Mouse (Mus musculus): ENCODE results near the gene C1qtnf1. TPM values are rescaled to one million over a fixed set of nuclear protein-coding genes. Genes with fewer than 3 reads are reported as not detected.

C1qtnf1 gene
- polyA plus RNA-seq, 1 experiment from 2014 or later, result 8.2 TPM

GRCm38 (mm10) chr11:118486881-118487772, 59.1 kb downstream of the C1qtnf1 start:
- H3K9me3 ChIP-seq (ENCODE audit: control insufficient read depth, low read length), result no peaks in the 10 kb centered on the region
- no peak overlapping the region for H3K4me3 ChIP-seq (ENCODE audit: low read length)
- no peak overlapping the region for H3K9ac ChIP-seq (ENCODE audit: low read length)
- H3K27ac ChIP-seq (ENCODE audit: low read length), result no peak overlapping the region
- no peaks in the 10 kb centered on the region for H3K27me3 ChIP-seq (ENCODE audit: control insufficient read depth, insufficient read depth, low read depth, low read length)
- no peak overlapping the region for H3K4me2 ChIP-seq (ENCODE audit: low read depth, low read length)
- 0 out of 2 replicates have a peak, but pooled peaks cover 2% of the 10 kb centered on the region for H3K4me1 ChIP-seq (replicated peaks; ENCODE audit: control insufficient read depth, insufficient read depth, low read length)
- no peak for ATAC-seq (ENCODE audit: low read depth)
- peaks cover 7% of the 10 kb centered on the region; the same call in 1 of the 2 replicates for H3K36me3 ChIP-seq (ENCODE audit: control insufficient read depth, insufficient read depth, low read length)
- 75% methylated on average over 29 of the region's 29 CpGs for WGBS

GRCm38 (mm10) chr11:118488191-118488906, 60.3 kb downstream of the C1qtnf1 start:
- Histone ChIP-seq H3K4me1 (replicated peaks; ENCODE audit: control insufficient read depth, insufficient read depth, low read length) (0 out of 2 replicates have a peak, but pooled peaks cover 2% of the 10 kb centered on the region), H3K9me3 (ENCODE audit: control insufficient read depth, low read length) (no peaks in the 10 kb centered on the region), H3K36me3 (ENCODE audit: control insufficient read depth, insufficient read depth, low read length) (peaks cover 7% of the 10 kb centered on the region; the same call in 1 of the 2 replicates), H3K9ac (ENCODE audit: low read length) (no peak overlapping the region), H3K4me2 (ENCODE audit: low read depth, low read length) (no peak overlapping the region), H3K27ac (ENCODE audit: low read length) (no peak overlapping the region), H3K27me3 (ENCODE audit: control insufficient read depth, insufficient read depth, low read depth, low read length) (no peaks in the 10 kb centered on the region), H3K4me3 (ENCODE audit: low read length) (no peak overlapping the region)
- no peak for ATAC-seq (ENCODE audit: low read depth)
- 70% methylated on average over 8 of the region's 8 CpGs for WGBS

GRCm38 (mm10) chr11:118488907-118489270, 60.9 kb downstream of the C1qtnf1 start:
- Histone ChIP-seq H3K9me3 (ENCODE audit: control insufficient read depth, low read length) (no peaks in the 10 kb centered on the region), H3K4me2 (ENCODE audit: low read depth, low read length) (no peak overlapping the region), H3K36me3 (ENCODE audit: control insufficient read depth, insufficient read depth, low read length) (peaks cover 7% of the 10 kb centered on the region; the same call in 1 of the 2 replicates), H3K27me3 (ENCODE audit: control insufficient read depth, insufficient read depth, low read depth, low read length) (no peaks in the 10 kb centered on the region), H3K4me3 (ENCODE audit: low read length) (no peak overlapping the region), H3K4me1 (replicated peaks; ENCODE audit: control insufficient read depth, insufficient read depth, low read length) (0 out of 2 replicates have a peak, but pooled peaks cover 2% of the 10 kb centered on the region), H3K27ac (ENCODE audit: low read length) (no peak overlapping the region), H3K9ac (ENCODE audit: low read length) (no peak overlapping the region)
- WGBS, result 78% methylated on average over 12 of the region's 12 CpGs
- ATAC-seq (ENCODE audit: low read depth), result no peak

GRCm38 (mm10) chr11:118490566-118491218, 62.7 kb downstream of the C1qtnf1 start:
- Histone ChIP-seq H3K9me3 (ENCODE audit: control insufficient read depth, low read length) (no peaks in the 10 kb centered on the region), H3K27ac (ENCODE audit: low read length) (no peak overlapping the region), H3K4me2 (ENCODE audit: low read depth, low read length) (peak overlapping the region; percentile 45), H3K4me3 (ENCODE audit: low read length) (no peak overlapping the region), H3K27me3 (ENCODE audit: control insufficient read depth, insufficient read depth, low read depth, low read length) (no peaks in the 10 kb centered on the region), H3K4me1 (replicated peaks; ENCODE audit: control insufficient read depth, insufficient read depth, low read length) (0 out of 2 replicates have a peak, but pooled peaks cover 2% of the 10 kb centered on the region), H3K9ac (ENCODE audit: low read length) (peak overlapping the region; percentile 46), H3K36me3 (ENCODE audit: control insufficient read depth, insufficient read depth, low read length) (peaks cover 7% of the 10 kb centered on the region; the same call in 1 of the 2 replicates)
- 21% methylated on average over 22 of the region's 22 CpGs for WGBS
- peak; percentile 70; the same call in 1 of the 2 replicates for ATAC-seq (ENCODE audit: low read depth)

DNA sequence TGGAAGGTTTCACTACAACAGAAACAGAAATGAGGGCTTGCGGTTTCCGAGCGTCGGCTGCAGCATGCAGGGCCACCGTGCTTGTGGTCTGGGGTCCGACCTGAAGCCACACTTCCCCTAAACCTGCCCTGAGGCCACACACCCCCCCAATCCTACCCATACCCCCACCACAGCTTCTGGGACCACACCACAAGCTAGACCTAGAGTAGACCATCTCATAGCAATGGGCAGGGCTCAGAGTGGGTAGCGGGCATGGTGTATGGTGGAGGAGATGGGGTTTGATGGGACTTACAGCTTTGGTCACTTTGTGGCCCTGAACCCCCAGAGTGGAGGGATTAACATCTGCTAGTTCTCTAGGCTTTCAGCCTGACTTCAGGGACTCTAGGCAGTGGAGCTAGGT, 63.2 kb downstream of the C1qtnf1 start:
- Histone ChIP-seq H3K9me3 (ENCODE audit: control insufficient read depth, low read length) (no peaks in the 10 kb centered on the region), H3K4me3 (ENCODE audit: low read length) (no peak overlapping the region), H3K4me2 (ENCODE audit: low read depth, low read length) (no peak overlapping the region), H3K27me3 (ENCODE audit: control insufficient read depth, insufficient read depth, low read depth, low read length) (no peaks in the 10 kb centered on the region), H3K36me3 (ENCODE audit: control insufficient read depth, insufficient read depth, low read length) (peaks cover 7% of the 10 kb centered on the region; the same call in 1 of the 2 replicates), H3K27ac (ENCODE audit: low read length) (no peak overlapping the region), H3K4me1 (replicated peaks; ENCODE audit: control insufficient read depth, insufficient read depth, low read length) (0 out of 2 replicates have a peak, but pooled peaks cover 2% of the 10 kb centered on the region), H3K9ac (ENCODE audit: low read length) (no peak overlapping the region)
- ATAC-seq (ENCODE audit: low read depth), result no peak
- WGBS, result 79% methylated on average over 7 of the region's 7 CpGs

DNA sequence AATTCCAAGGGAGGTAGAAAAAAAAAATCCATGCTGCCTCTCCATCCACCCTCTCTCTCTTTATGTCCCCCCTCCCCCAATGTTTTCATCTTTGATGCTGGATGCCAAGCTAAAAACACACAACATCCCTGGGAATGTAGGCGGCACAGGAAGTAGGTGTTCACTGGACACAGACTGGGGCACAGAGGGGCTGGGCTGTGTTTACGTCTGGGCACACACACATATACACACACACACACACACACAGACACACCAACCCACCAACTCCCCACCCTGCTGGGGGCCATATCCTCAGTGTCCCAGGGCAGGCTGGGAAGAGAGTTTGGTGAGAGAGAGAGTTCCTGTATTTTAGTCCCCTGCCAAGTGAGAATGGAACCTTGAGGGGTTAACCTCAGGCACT, 65.5 kb downstream of the C1qtnf1 start:
- no peak overlapping the region for H3K4me2 ChIP-seq (ENCODE audit: low read depth, low read length)
- H3K4me3 ChIP-seq (ENCODE audit: low read length), result no peak overlapping the region
- WGBS, result 58% methylated on average over 2 of the region's 2 CpGs
- 0 out of 2 replicates have a peak, but pooled peaks cover 2% of the 10 kb centered on the region for H3K4me1 ChIP-seq (replicated peaks; ENCODE audit: control insufficient read depth, insufficient read depth, low read length)
- H3K27ac ChIP-seq (ENCODE audit: low read length), result peak overlapping the region; percentile 47
- H3K27me3 ChIP-seq (ENCODE audit: control insufficient read depth, insufficient read depth, low read depth, low read length), result no peaks in the 10 kb centered on the region
- no peaks in the 10 kb centered on the region for H3K9me3 ChIP-seq (ENCODE audit: control insufficient read depth, low read length)
- no peaks in the 10 kb centered on the region for H3K36me3 ChIP-seq (ENCODE audit: control insufficient read depth, insufficient read depth, low read length)
- no peak for ATAC-seq (ENCODE audit: low read depth)
- H3K9ac ChIP-seq (ENCODE audit: low read length), result no peak overlapping the region

DNA sequence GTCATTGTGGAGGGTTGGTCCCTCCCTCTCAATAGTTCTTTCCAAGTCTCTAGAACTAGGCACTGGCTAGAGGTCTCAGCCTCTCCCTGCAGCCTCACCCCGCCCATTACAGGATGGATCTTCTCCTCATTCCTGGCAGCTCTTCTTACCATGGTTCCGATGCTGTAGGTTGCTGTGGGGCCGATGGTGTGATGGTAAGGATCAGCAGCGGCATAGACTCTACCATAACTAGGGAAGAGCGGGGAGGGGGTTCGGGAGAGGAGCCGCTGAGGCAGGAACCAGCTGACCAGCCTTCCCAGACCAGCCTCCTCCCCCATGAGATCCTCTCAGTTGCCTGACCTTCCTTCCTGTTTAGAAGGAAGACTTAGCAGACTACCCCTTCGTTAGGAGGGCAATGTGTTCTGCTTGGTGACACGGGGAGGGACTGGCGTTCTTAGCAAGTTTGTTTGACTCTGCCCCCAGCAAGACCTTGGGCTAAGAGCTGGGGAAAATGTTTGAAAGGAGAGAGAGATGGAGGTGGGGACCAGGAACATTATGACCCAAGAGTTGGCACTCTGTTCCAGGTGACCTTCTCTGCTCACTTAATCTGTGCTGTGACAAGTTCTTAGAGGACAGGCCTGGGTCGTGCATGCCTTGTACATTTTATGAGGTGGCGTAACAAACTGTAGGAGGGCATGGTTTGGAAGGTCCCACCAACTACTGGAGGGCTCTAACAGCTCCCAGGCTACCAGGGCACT, 66.2 kb downstream of the C1qtnf1 start:
- Histone ChIP-seq H3K4me1 (replicated peaks; ENCODE audit: control insufficient read depth, insufficient read depth, low read length) (0 out of 2 replicates have a peak, but pooled peaks cover 2% of the 10 kb centered on the region), H3K9me3 (ENCODE audit: control insufficient read depth, low read length) (no peaks in the 10 kb centered on the region), H3K4me3 (ENCODE audit: low read length) (no peak overlapping the region), H3K9ac (ENCODE audit: low read length) (no peak overlapping the region), H3K27me3 (ENCODE audit: control insufficient read depth, insufficient read depth, low read depth, low read length) (no peaks in the 10 kb centered on the region), H3K4me2 (ENCODE audit: low read depth, low read length) (no peak overlapping the region), H3K27ac (ENCODE audit: low read length) (peak overlapping the region; percentile 43; the same call in 1 of the 2 replicates), H3K36me3 (ENCODE audit: control insufficient read depth, insufficient read depth, low read length) (no peaks in the 10 kb centered on the region)
- WGBS, result 65% methylated on average over 12 of the region's 12 CpGs
- ATAC-seq (ENCODE audit: low read depth), result no peak

DNA sequence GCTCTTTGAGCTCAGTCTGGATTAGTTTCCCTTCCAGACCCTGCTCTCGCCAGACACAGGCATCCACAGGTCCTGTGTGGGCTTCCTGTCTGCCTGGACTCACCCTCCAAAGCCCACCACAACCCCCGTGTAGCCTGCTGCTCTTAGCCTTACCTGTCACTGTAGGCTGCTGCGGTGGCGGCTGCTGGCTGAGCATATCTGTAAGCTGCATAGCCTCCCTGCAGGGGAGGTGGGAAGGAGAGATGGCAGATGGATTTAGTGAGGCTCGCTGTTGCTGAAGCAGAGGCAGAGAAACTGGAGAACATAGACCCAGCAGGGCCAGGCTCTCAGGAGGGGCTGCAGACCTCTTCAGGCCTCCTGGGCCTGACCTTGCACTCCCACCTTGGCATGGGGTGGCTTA, 67.1 kb downstream of the C1qtnf1 start:
- H3K9me3 ChIP-seq (ENCODE audit: control insufficient read depth, low read length), result no peaks in the 10 kb centered on the region
- H3K4me2 ChIP-seq (ENCODE audit: low read depth, low read length), result no peak overlapping the region
- WGBS, result 32% methylated on average over 5 of the region's 5 CpGs
- no peak overlapping the region for H3K4me3 ChIP-seq (ENCODE audit: low read length)
- no peak overlapping the region for H3K27ac ChIP-seq (ENCODE audit: low read length)
- H3K9ac ChIP-seq (ENCODE audit: low read length), result no peak overlapping the region
- ATAC-seq (ENCODE audit: low read depth), result no peak
- H3K4me1 ChIP-seq (replicated peaks; ENCODE audit: control insufficient read depth, insufficient read depth, low read length), result 0 out of 2 replicates have a peak, but pooled peaks cover 2% of the 10 kb centered on the region
- no peaks in the 10 kb centered on the region for H3K36me3 ChIP-seq (ENCODE audit: control insufficient read depth, insufficient read depth, low read length)
- H3K27me3 ChIP-seq (ENCODE audit: control insufficient read depth, insufficient read depth, low read depth, low read length), result no peaks in the 10 kb centered on the region

All from lung, embryonic 16.5 days (tissue).